Mouse (Mus musculus): ENCODE measurements at regions not wholly inside any gene's neighbourhood (a gene's known extent, or its start where the extent isn't known, plus 50 kb on each side); places are given as distances from the start of the nearest gene placed in this dataset.
"Not testable (repeated sequence)": the region's sequence is repeated elsewhere in the genome, so short reads cannot be mapped to it uniquely, and the experiment has no call there.

GRCm38 (mm10) chr13:111309848-111310692 lies 55.3 kb downstream of the Actbl2 start:
- DNase-seq (ENCODE audit: low spot score in 2 of 2): peak in 1 of 2 experiments; percentile 14

GRCm38 (mm10) chr13:111310693-111311045 lies 55.9 kb downstream of the Actbl2 start:
- DNase-seq (ENCODE audit: low spot score in 2 of 2): no peak

- DNase-seq (ENCODE audit: low spot score in 2 of 2): not testable (repeated sequence)
These were observed 58.7 kb downstream of the Actbl2 start for GRCm38 (mm10) chr13:111313506-111313905.

GRCm38 (mm10) chr13:111317876-111318275 lies 63.1 kb downstream of the Actbl2 start:
- DNase-seq (ENCODE audit: low spot score in 2 of 2): not testable (repeated sequence)

GRCm38 (mm10) chr13:111323206-111323605 lies 68.4 kb downstream of the Actbl2 start:
- DNase-seq (ENCODE audit: low spot score in 2 of 2): no peak

GRCm38 (mm10) chr13:111326096-111326665 lies 71.4 kb downstream of the Actbl2 start:
- DNase-seq (ENCODE audit: low spot score in 2 of 2): no peak

- DNase-seq (ENCODE audit: low spot score in 2 of 2): no peak
These were observed 78.2 kb downstream of the Actbl2 start for GRCm38 (mm10) chr13:111333035-111333434.

- DNase-seq (ENCODE audit: low spot score in 2 of 2): no peak
These were observed 79.0 kb downstream of the Actbl2 start for GRCm38 (mm10) chr13:111333851-111334250.

- no peak for DNase-seq (ENCODE audit: low spot score in 2 of 2)
These were observed 79.6 kb downstream of the Actbl2 start for GRCm38 (mm10) chr13:111334258-111335052.

- DNase-seq (ENCODE audit: low spot score in 2 of 2): no peak
These were observed 90.2 kb downstream of the Actbl2 start for GRCm38 (mm10) chr13:111344981-111345380.

GRCm38 (mm10) chr13:111345486-111346440 lies 91.0 kb downstream of the Actbl2 start:
- DNase-seq (ENCODE audit: low spot score in 2 of 2): no peak

GRCm38 (mm10) chr13:111356520-111357456 lies 102.0 kb downstream of the Actbl2 start:
- no peak for DNase-seq (ENCODE audit: low spot score in 2 of 2)

GRCm38 (mm10) chr13:111361456-111361855 lies 106.6 kb downstream of the Actbl2 start:
- DNase-seq (ENCODE audit: low spot score in 2 of 2): no peak

- DNase-seq (ENCODE audit: low spot score in 2 of 2): no peak
These were observed 108.4 kb downstream of the Actbl2 start for GRCm38 (mm10) chr13:111363176-111363739.

- DNase-seq (ENCODE audit: low spot score in 2 of 2): no peak
These were observed 112.1 kb downstream of the Actbl2 start for GRCm38 (mm10) chr13:111366871-111367270.

- DNase-seq (ENCODE audit: low spot score in 2 of 2): no peak
These were observed 112.8 kb downstream of the Actbl2 start for GRCm38 (mm10) chr13:111367620-111368019.

GRCm38 (mm10) chr13:111369916-111370315 lies 115.1 kb downstream of the Actbl2 start:
- no peak for DNase-seq (ENCODE audit: low spot score in 2 of 2)

GRCm38 (mm10) chr13:111373281-111373680 lies 116.6 kb downstream of the Gpbp1 start:
- DNase-seq (ENCODE audit: low spot score in 2 of 2): no peak

- no peak for DNase-seq (ENCODE audit: low spot score in 2 of 2)
These were observed 116.1 kb downstream of the Gpbp1 start for GRCm38 (mm10) chr13:111373801-111374200.
